Mouse (Mus musculus) embryonic facial prominence, embryonic 14.5 days (tissue): ENCODE results near the gene Lrrc28. TPM values are rescaled to one million over a fixed set of nuclear protein-coding genes. Genes with fewer than 3 reads are reported as not detected.

Source experiments
- ATAC-seq: fragments of 200-750 bp; cut with Nextera tagmentation; 2 replicates; pipeline ENCODE4 v1.8.0; 2017; ENCODE audit warnings: low read depth, moderate number of reproducible peaks, moderate TSS enrichment
- DNase-seq: peaks from one replicate; pipeline ENCODE4 v3.0.0-alpha.2; 2015; ENCODE audit warnings: low spot score
- H3K27ac ChIP-seq: fragments of 300-500 bp; sonication (generic); replicated peaks from 2 replicates; pipeline ENCODE4 v1.5.1; 2014; ENCODE audit warnings: low read depth, mild to moderate bottlenecking, low read length, moderate library complexity
- H3K27me3 ChIP-seq: fragments of 300-500 bp; sonication (generic); replicated peaks from 2 replicates; pipeline ENCODE4 v1.6.1; 2014; ENCODE audit warnings: low read length; ENCODE audit not compliant: control insufficient read depth, insufficient read depth
- H3K36me3 ChIP-seq: fragments of 300-500 bp; sonication (generic); 2 replicates; pipeline ENCODE4 v1.6.1; 2014; ENCODE audit warnings: low read length, mixed read lengths; ENCODE audit not compliant: control insufficient read depth, insufficient read depth
- H3K4me1 ChIP-seq: fragments of 300-500 bp; sonication (generic); 2 replicates; pipeline ENCODE4 v1.6.1; 2014; ENCODE audit warnings: antibody characterized with exemption, low read length; ENCODE audit not compliant: control insufficient read depth, insufficient read depth
- H3K4me2 ChIP-seq: fragments of 300-500 bp; sonication (generic); 2 replicates; pipeline ENCODE4 v1.6.1; 2014; ENCODE audit warnings: low read depth, mild to moderate bottlenecking, low read length, moderate library complexity, mixed read lengths
- H3K4me3 ChIP-seq: fragments of 300-500 bp; sonication (generic); 2 replicates; pipeline ENCODE4 v1.5.1; 2014; ENCODE audit warnings: low read depth, mild to moderate bottlenecking, low read length
- H3K9ac ChIP-seq: fragments of 300-500 bp; sonication (generic); 2 replicates; pipeline ENCODE4 v1.6.1; 2014; ENCODE audit warnings: low read depth, mild to moderate bottlenecking, low read length, moderate library complexity, mixed read lengths
- H3K9me3 ChIP-seq: fragments of 300-500 bp; sonication (generic); 2 replicates; pipeline ENCODE4 v1.6.1; 2016; ENCODE audit warnings: low read length; ENCODE audit not compliant: control insufficient read depth
- WGBS: fragments of 180-500 bp; shearing (Covaris S2); extraction: QIAGEN DNeasy Blood & Tissue Kit; methylation state at CpG from one replicate; pipeline ENCODE4 v1.1.7; 2014; 5-methylcytosine and 5-hydroxymethylcytosine counted together
- polyA plus RNA-seq: library from polyadenylated mRNA; unstranded; fragments of >200 nt; fragmentation: Nextera tagmentation; extraction: Ambion mirVana; gene quantifications from 2 replicates; pipeline ENCODE4 v1.2.1, GENCODE M21; 2014

Gene Lrrc28
- polyA plus RNA-seq, 1 experiment from 2014 or later: 19.8 TPM

GRCm38 (mm10) chr7:67636161-67636560, 8.9 kb downstream of the Lrrc28 start:
- DNase-seq (no peak), ATAC-seq (no peak)
- Histone ChIP-seq H3K4me2 (no peak overlapping the region), H3K4me1 (no peaks in the 10 kb centered on the region), H3K27ac (no peak overlapping the region), H3K36me3 (peaks cover 14% of the 10 kb centered on the region; the same call in 1 of the 2 replicates), H3K9me3 (no peaks in the 10 kb centered on the region), H3K9ac (no peak overlapping the region), H3K4me3 (no peak overlapping the region), H3K27me3 (no peaks in the 10 kb centered on the region)
- 67% methylated on average over 2 of the region's 2 CpGs for WGBS

- 93% methylated on average over 3 of the region's 3 CpGs for WGBS
Measured at GRCm38 (mm10) chr7:67634210-67634609, 10.9 kb downstream of the Lrrc28 start.

DNA sequence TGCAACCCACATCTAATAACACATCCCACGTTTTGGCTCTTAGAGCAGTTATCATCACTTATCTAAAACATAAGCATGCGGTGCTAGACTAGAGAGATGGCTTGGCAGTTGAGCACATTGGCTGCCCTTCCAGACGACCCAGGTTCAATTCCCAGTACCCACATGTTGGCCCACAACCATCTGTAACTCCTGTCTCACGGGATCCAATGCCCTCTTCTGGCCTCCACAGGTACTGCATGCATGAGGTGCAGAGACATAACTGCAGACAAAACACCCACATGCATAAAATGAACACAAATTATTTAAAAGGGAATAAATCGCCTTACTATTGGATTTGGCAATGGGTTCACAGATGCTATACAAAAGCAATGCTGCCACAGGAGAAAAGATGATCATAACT, 12.7 kb downstream of the Lrrc28 start:
- 82% methylated on average over 5 of the region's 5 CpGs for WGBS
- ATAC-seq (no peak), DNase-seq (no peak)
- Histone ChIP-seq H3K9ac (no peak overlapping the region), H3K27ac (no peak overlapping the region), H3K4me2 (no peak overlapping the region), H3K9me3 (no peaks in the 10 kb centered on the region), H3K4me1 (no peaks in the 10 kb centered on the region), H3K27me3 (no peaks in the 10 kb centered on the region), H3K4me3 (no peak overlapping the region), H3K36me3 (no peaks in the 10 kb centered on the region; the same call in 1 of the 2 replicates)

More at GRCm38 (mm10) chr7:67634210-67634609, 10.9 kb downstream of the Lrrc28 start:
- Histone ChIP-seq H3K9ac (no peak overlapping the region), H3K27ac (no peak overlapping the region), H3K9me3 (no peaks in the 10 kb centered on the region), H3K4me1 (no peaks in the 10 kb centered on the region), H3K4me3 (no peak overlapping the region), H3K36me3 (peaks cover 7% of the 10 kb centered on the region; the same call in 1 of the 2 replicates), H3K27me3 (no peaks in the 10 kb centered on the region), H3K4me2 (no peak overlapping the region)
- ATAC-seq (no peak), DNase-seq (no peak)

GRCm38 (mm10) chr7:67630817-67631216, 14.3 kb downstream of the Lrrc28 start:
- DNase-seq (peak; percentile 92), ATAC-seq (peak; percentile 68)
- no peak overlapping the region for H3K4me2 ChIP-seq
- no peaks in the 10 kb centered on the region for H3K27me3 ChIP-seq
- no peaks in the 10 kb centered on the region; the same call in 1 of the 2 replicates for H3K36me3 ChIP-seq
- no peak overlapping the region for H3K9ac ChIP-seq
- H3K9me3 ChIP-seq: no peaks in the 10 kb centered on the region
- 17% methylated on average over 2 of the region's 2 CpGs for WGBS
- no peak overlapping the region for H3K4me3 ChIP-seq
- H3K4me1 ChIP-seq: no peaks in the 10 kb centered on the region
- 0 out of 2 replicates have a peak overlapping the region, but pooled peaks have one; percentile 16 for H3K27ac ChIP-seq

GRCm38 (mm10) chr7:67629681-67630080, 15.4 kb downstream of the Lrrc28 start:
- Histone ChIP-seq H3K9me3 (no peaks in the 10 kb centered on the region), H3K4me3 (no peak overlapping the region), H3K36me3 (no peaks in the 10 kb centered on the region; the same call in 1 of the 2 replicates), H3K9ac (no peak overlapping the region), H3K4me2 (no peak overlapping the region), H3K27me3 (no peaks in the 10 kb centered on the region), H3K27ac (no peak overlapping the region), H3K4me1 (no peaks in the 10 kb centered on the region)
- DNase-seq (no peak), ATAC-seq (no peak)
- 46% methylated on average over 5 of the region's 5 CpGs for WGBS

GRCm38 (mm10) chr7:67626671-67627070, 18.4 kb downstream of the Lrrc28 start:
- no peak for DNase-seq
- no peaks in the 10 kb centered on the region for H3K36me3 ChIP-seq
- ATAC-seq: no peak
- no peaks in the 10 kb centered on the region for H3K9me3 ChIP-seq
- no peaks in the 10 kb centered on the region for H3K27me3 ChIP-seq
- H3K27ac ChIP-seq: no peak overlapping the region
- no peak overlapping the region for H3K9ac ChIP-seq
- no peak overlapping the region for H3K4me2 ChIP-seq
- WGBS: 91% methylated on average over 5 of the region's 5 CpGs
- no peaks in the 10 kb centered on the region for H3K4me1 ChIP-seq
- no peak overlapping the region for H3K4me3 ChIP-seq

DNA sequence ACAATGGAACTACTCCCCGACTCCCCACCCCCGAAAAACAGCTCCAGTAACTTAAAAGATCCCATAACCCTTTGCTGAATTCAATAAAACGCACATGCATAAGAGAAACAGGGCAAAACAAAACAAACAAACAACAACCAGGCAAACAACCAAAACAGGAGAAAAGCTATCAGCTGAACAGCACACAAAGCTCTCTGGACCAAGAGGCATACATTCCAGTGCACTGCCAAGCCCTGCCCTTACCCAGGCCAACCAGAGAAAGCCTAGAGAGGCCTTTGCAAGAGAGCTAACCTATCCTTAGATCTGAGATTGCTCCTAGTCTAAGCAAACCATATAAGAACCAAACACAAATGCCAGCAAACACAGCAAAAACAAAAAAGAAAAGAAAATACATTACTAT, 22.9 kb downstream of the Lrrc28 start:
- Histone ChIP-seq H3K27ac (no peak overlapping the region), H3K36me3 (0 out of 2 replicates have a peak, but pooled peaks cover 2% of the 10 kb centered on the region), H3K9me3 (no peaks in the 10 kb centered on the region), H3K4me2 (no peak overlapping the region), H3K4me1 (0 out of 2 replicates have a peak, but pooled peaks cover 7% of the 10 kb centered on the region), H3K4me3 (no peak overlapping the region), H3K9ac (no peak overlapping the region), H3K27me3 (no peaks in the 10 kb centered on the region)
- DNase-seq (no peak), ATAC-seq (no peak)
- WGBS: 67% methylated on average over 3 of the region's 3 CpGs

DNA sequence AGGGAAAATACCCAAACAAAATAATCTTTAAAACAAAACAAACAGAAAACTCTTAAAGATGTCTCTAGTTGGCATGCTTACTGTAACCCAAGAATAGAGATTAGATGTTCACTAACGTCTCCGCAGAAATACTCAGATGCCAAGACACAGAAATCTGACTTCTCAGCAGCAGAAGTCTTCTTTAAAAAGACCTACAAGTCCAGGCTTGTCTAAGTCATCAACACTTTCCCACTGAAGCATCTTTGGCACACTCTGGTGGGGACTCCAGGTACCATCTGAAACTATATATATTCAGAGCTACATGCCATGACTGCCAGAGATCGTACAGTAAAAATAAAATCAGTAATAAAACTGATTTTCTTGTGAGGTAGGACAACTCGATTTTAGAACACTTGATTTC, 25.2 kb downstream of the Lrrc28 start:
- DNase-seq: peak; percentile 78
- WGBS: 58% methylated on average over 4 of the region's 4 CpGs

GRCm38 (mm10) chr7:67618316-67618715, 26.8 kb downstream of the Lrrc28 start:
- DNase-seq (peak; percentile 77), ATAC-seq (peak; percentile 58)
- no peak overlapping the region for H3K4me2 ChIP-seq
- H3K27me3 ChIP-seq: no peaks in the 10 kb centered on the region
- no peak overlapping the region for H3K27ac ChIP-seq
- H3K9ac ChIP-seq: no peak overlapping the region
- no peaks in the 10 kb centered on the region for H3K9me3 ChIP-seq
- H3K4me1 ChIP-seq: peaks cover 13% of the 10 kb centered on the region; the same call in 1 of the 2 replicates
- H3K4me3 ChIP-seq: no peak overlapping the region
- WGBS: 40% methylated on average over 3 of the region's 3 CpGs
- 0 out of 2 replicates have a peak, but pooled peaks cover 3% of the 10 kb centered on the region for H3K36me3 ChIP-seq

More for the DNA sequence above, 25.2 kb downstream of the Lrrc28 start:
- Histone ChIP-seq H3K4me2 (no peak overlapping the region), H3K36me3 (0 out of 2 replicates have a peak, but pooled peaks cover 3% of the 10 kb centered on the region), H3K9me3 (no peaks in the 10 kb centered on the region), H3K27ac (no peak overlapping the region), H3K4me1 (0 out of 2 replicates have a peak, but pooled peaks cover 7% of the 10 kb centered on the region), H3K9ac (no peak overlapping the region), H3K27me3 (no peaks in the 10 kb centered on the region), H3K4me3 (no peak overlapping the region)
- ATAC-seq: no peak; the same call in 1 of the 2 replicates
